Mouse (Mus musculus) midbrain, embryonic 12.5 days (tissue): ENCODE measurements at regions not wholly inside any gene's neighbourhood (a gene's known extent, or its start where the extent isn't known, plus 50 kb on each side); places are given as distances from the start of the nearest gene placed in this dataset.

ENCODE experiments used
- ATAC-seq: fragments of 200-750 bp; cut with Nextera tagmentation; 2 replicates; pipeline ENCODE4 v1.8.0; 2017; ENCODE audit warnings: low read depth, moderate TSS enrichment, moderate library complexity; ENCODE audit not compliant: low FRiP score
- H3K27ac ChIP-seq: fragments of 300-500 bp; sonication (generic); replicated peaks from 2 replicates; pipeline ENCODE4 v1.5.1; 2016; ENCODE audit warnings: mild to moderate bottlenecking
- H3K27me3 ChIP-seq: fragments of 300-500 bp; sonication (generic); 2 replicates; pipeline ENCODE4 v1.6.1; 2016; ENCODE audit warnings: mild to moderate bottlenecking
- H3K36me3 ChIP-seq: fragments of 300-500 bp; sonication (generic); 2 replicates; pipeline ENCODE4 v1.6.1; 2016
- H3K4me1 ChIP-seq: fragments of 300-500 bp; sonication (generic); 2 replicates; pipeline ENCODE4 v1.6.1; 2016
- H3K4me2 ChIP-seq: fragments of 300-500 bp; sonication (generic); replicated peaks from 2 replicates; pipeline ENCODE4 v1.6.1; 2016; ENCODE audit warnings: mild to moderate bottlenecking, moderate library complexity
- H3K4me3 ChIP-seq: fragments of 300-500 bp; sonication (generic); 2 replicates; pipeline ENCODE4 v1.5.1; 2016; ENCODE audit warnings: mild to moderate bottlenecking
- H3K9ac ChIP-seq: fragments of 300-500 bp; sonication (generic); replicated peaks from 2 replicates; pipeline ENCODE4 v1.6.1; 2016; ENCODE audit warnings: mild to moderate bottlenecking, moderate library complexity
- H3K9me3 ChIP-seq: fragments of 300-500 bp; sonication (generic); 2 replicates; pipeline ENCODE4 v1.6.1; 2016; ENCODE audit warnings: mild to moderate bottlenecking
- WGBS: fragments of 180-500 bp; shearing (Covaris S2); methylation state at CpG from one replicate; pipeline ENCODE4 v1.1.7; 2016; 5-methylcytosine and 5-hydroxymethylcytosine counted together

- 87% methylated on average over 2 of the region's 2 CpGs for WGBS
- Histone ChIP-seq H3K9me3 (no peaks in the 10 kb centered on the region), H3K4me3 (no peak overlapping the region), H3K27me3 (no peaks in the 10 kb centered on the region), H3K36me3 (no peaks in the 10 kb centered on the region), H3K27ac (no peak overlapping the region), H3K9ac (no peak overlapping the region), H3K4me1 (no peaks in the 10 kb centered on the region), H3K4me2 (no peak overlapping the region)
- no peak for ATAC-seq
Observed at GRCm38 (mm10) chr8:66756639-66757038, 59.6 kb downstream of the Npy1r start.

GRCm38 (mm10) chr8:66757830-66758229, 60.8 kb downstream of the Npy1r start:
- Histone ChIP-seq H3K36me3 (no peaks in the 10 kb centered on the region), H3K27ac (no peak overlapping the region), H3K4me3 (no peak overlapping the region), H3K9me3 (no peaks in the 10 kb centered on the region), H3K4me1 (no peaks in the 10 kb centered on the region), H3K4me2 (no peak overlapping the region), H3K27me3 (no peaks in the 10 kb centered on the region), H3K9ac (no peak overlapping the region)
- no peak for ATAC-seq
- 97% methylated on average over 2 of the region's 2 CpGs for WGBS

GRCm38 (mm10) chr8:66758519-66758918, 61.5 kb downstream of the Npy1r start:
- Histone ChIP-seq H3K36me3 (no peaks in the 10 kb centered on the region), H3K9me3 (no peaks in the 10 kb centered on the region), H3K9ac (no peak overlapping the region), H3K4me1 (no peaks in the 10 kb centered on the region), H3K27ac (no peak overlapping the region), H3K4me2 (no peak overlapping the region), H3K4me3 (no peak overlapping the region), H3K27me3 (no peaks in the 10 kb centered on the region)
- 93% methylated on average over 2 of the region's 2 CpGs for WGBS
- no peak for ATAC-seq

- H3K4me2 ChIP-seq: no peak overlapping the region
- no peaks in the 10 kb centered on the region for H3K4me1 ChIP-seq
- H3K9me3 ChIP-seq: no peaks in the 10 kb centered on the region
- no peaks in the 10 kb centered on the region for H3K36me3 ChIP-seq
- no peak for ATAC-seq
- no peak overlapping the region for H3K9ac ChIP-seq
- no peaks in the 10 kb centered on the region for H3K27me3 ChIP-seq
- H3K4me3 ChIP-seq: no peak overlapping the region
- no peak overlapping the region for H3K27ac ChIP-seq
Observed at GRCm38 (mm10) chr8:66759716-66760115, 62.7 kb downstream of the Npy1r start.

GRCm38 (mm10) chr8:66760958-66761583, 64.1 kb downstream of the Npy1r start:
- no peak for ATAC-seq
- H3K27me3 ChIP-seq: no peaks in the 10 kb centered on the region
- H3K4me1 ChIP-seq: no peaks in the 10 kb centered on the region
- H3K9me3 ChIP-seq: no peaks in the 10 kb centered on the region
- no peak overlapping the region for H3K4me3 ChIP-seq
- no peaks in the 10 kb centered on the region for H3K36me3 ChIP-seq
- H3K4me2 ChIP-seq: no peak overlapping the region
- H3K27ac ChIP-seq: no peak overlapping the region
- H3K9ac ChIP-seq: no peak overlapping the region
- WGBS: 81% methylated on average over 3 of the region's 3 CpGs

- WGBS: 52% methylated on average over 3 of the region's 3 CpGs
- Histone ChIP-seq H3K27me3 (no peaks in the 10 kb centered on the region), H3K9ac (no peak overlapping the region), H3K4me3 (no peak overlapping the region), H3K9me3 (no peaks in the 10 kb centered on the region), H3K27ac (no peak overlapping the region), H3K4me1 (no peaks in the 10 kb centered on the region), H3K4me2 (no peak overlapping the region), H3K36me3 (no peaks in the 10 kb centered on the region)
- no peak for ATAC-seq
Observed at GRCm38 (mm10) chr8:66764992-66765528, 68.1 kb downstream of the Npy1r start.

GRCm38 (mm10) chr8:66768379-66768969, 71.5 kb downstream of the Npy1r start:
- no peak overlapping the region for H3K4me2 ChIP-seq
- H3K36me3 ChIP-seq: no peaks in the 10 kb centered on the region
- H3K9me3 ChIP-seq: no peaks in the 10 kb centered on the region
- no peak for ATAC-seq
- H3K9ac ChIP-seq: no peak overlapping the region
- H3K4me1 ChIP-seq: no peaks in the 10 kb centered on the region
- no peaks in the 10 kb centered on the region for H3K27me3 ChIP-seq
- H3K4me3 ChIP-seq: no peak overlapping the region
- no peak overlapping the region for H3K27ac ChIP-seq

GRCm38 (mm10) chr8:66771111-66771510, 74.1 kb downstream of the Npy1r start:
- WGBS: 87% methylated on average over 4 of the region's 4 CpGs
- no peak overlapping the region for H3K4me3 ChIP-seq
- H3K9me3 ChIP-seq: no peaks in the 10 kb centered on the region
- H3K27ac ChIP-seq: no peak overlapping the region
- no peaks in the 10 kb centered on the region for H3K27me3 ChIP-seq
- H3K9ac ChIP-seq: no peak overlapping the region
- H3K4me1 ChIP-seq: no peaks in the 10 kb centered on the region
- H3K4me2 ChIP-seq: no peak overlapping the region
- no peak for ATAC-seq
- H3K36me3 ChIP-seq: no peaks in the 10 kb centered on the region

GRCm38 (mm10) chr8:66772653-66773052, 75.7 kb downstream of the Npy1r start:
- 84% methylated on average over 4 of the region's 4 CpGs for WGBS
- no peak overlapping the region for H3K9ac ChIP-seq

GRCm38 (mm10) chr8:66777115-66777877, 80.3 kb downstream of the Npy1r start:
- ATAC-seq: peak; percentile 78
- H3K27me3 ChIP-seq: no peaks in the 10 kb centered on the region
- H3K4me3 ChIP-seq: no peak overlapping the region
- WGBS: 41% methylated on average over 14 of the region's 14 CpGs
- H3K9ac ChIP-seq: no peak overlapping the region
- no peaks in the 10 kb centered on the region for H3K9me3 ChIP-seq
- peak overlapping the region; percentile 17; the same call in 1 of the 2 replicates for H3K4me2 ChIP-seq
- peaks cover 3% of the 10 kb centered on the region; the same call in 1 of the 2 replicates for H3K4me1 ChIP-seq
- H3K27ac ChIP-seq: no peak overlapping the region
- H3K36me3 ChIP-seq: no peaks in the 10 kb centered on the region

More at GRCm38 (mm10) chr8:66772653-66773052, 75.7 kb downstream of the Npy1r start:
- Histone ChIP-seq H3K36me3 (no peaks in the 10 kb centered on the region), H3K4me3 (no peak overlapping the region), H3K27me3 (no peaks in the 10 kb centered on the region), H3K4me1 (peaks cover 3% of the 10 kb centered on the region; the same call in 1 of the 2 replicates), H3K4me2 (no peak overlapping the region), H3K9me3 (no peaks in the 10 kb centered on the region), H3K27ac (no peak overlapping the region)
- ATAC-seq: no peak

- no peaks in the 10 kb centered on the region for H3K9me3 ChIP-seq
- H3K9ac ChIP-seq: no peak overlapping the region
- no peak for ATAC-seq
- 90% methylated on average over 1 of the region's 1 CpGs for WGBS
- H3K4me1 ChIP-seq: peaks cover 3% of the 10 kb centered on the region; the same call in 1 of the 2 replicates
- H3K4me3 ChIP-seq: no peak overlapping the region
- no peaks in the 10 kb centered on the region for H3K27me3 ChIP-seq
- no peak overlapping the region for H3K27ac ChIP-seq
- no peak overlapping the region for H3K4me2 ChIP-seq
- H3K36me3 ChIP-seq: no peaks in the 10 kb centered on the region
Observed at GRCm38 (mm10) chr8:66779622-66780021, 80.4 kb upstream of the Naf1 start.

- Histone ChIP-seq H3K27me3 (no peaks in the 10 kb centered on the region), H3K36me3 (no peaks in the 10 kb centered on the region), H3K27ac (no peak overlapping the region), H3K9me3 (no peaks in the 10 kb centered on the region), H3K4me2 (no peak overlapping the region), H3K9ac (no peak overlapping the region), H3K4me3 (no peak overlapping the region), H3K4me1 (no peaks in the 10 kb centered on the region)
- ATAC-seq: no peak
- WGBS: 70% methylated on average over 2 of the region's 2 CpGs
Observed at GRCm38 (mm10) chr8:66782656-66783055, 77.4 kb upstream of the Naf1 start.
